9 mouse cellular contexts compared by ENCODE assay signal in the genomic region with DNA sequence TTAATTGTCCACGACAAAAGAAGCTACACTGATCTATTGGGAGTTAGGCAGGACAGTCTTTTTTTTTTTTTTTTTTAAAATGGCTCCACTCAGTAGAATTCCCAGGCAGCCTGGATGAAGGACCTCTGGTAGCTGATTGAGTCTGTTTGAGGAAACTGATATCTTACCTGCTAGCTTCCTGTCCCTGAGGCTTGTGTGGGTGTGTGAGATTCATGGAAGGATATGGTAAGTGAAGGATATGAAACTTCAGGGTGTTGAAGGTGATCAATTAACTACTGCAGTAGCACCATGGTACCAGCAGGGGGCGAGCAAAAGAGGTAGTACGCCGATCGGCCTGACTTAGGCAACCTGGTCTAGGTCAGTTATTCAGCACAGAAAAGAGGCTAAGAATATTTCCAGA. TPM values are rescaled to one million over a fixed set of nuclear protein-coding genes. Genes with fewer than 3 reads are reported as not detected.
A peak's percentile ranks its signal among the peaks of the same experiment; 100 is the strongest.
DNase-seq lines count a peak whose midpoint lies in the region; ATAC-seq and TF ChIP-seq lines count a peak whose summit lies in the region.
"Had no signal": no experiment of that assay in that cellular context is flagged by ENCODE, and none has a peak within 500 bp of the region (broad histone marks: within the 10 kb centered on the region; RNA-seq: fewer than 3 reads in every experiment).

No protein-coding gene starts in this region.

- no peak overlapping the region for H3K27ac ChIP-seq in forebrain, embryonic 10.5 days
- H3K27ac ChIP-seq in forebrain, embryonic 16.5 days (ENCODE audit: low read length) = no peak overlapping the region
- H3K27ac ChIP-seq in midbrain, embryonic 11.5 days (ENCODE audit: low read depth, low read length) = no peak overlapping the region
- H3K27ac ChIP-seq in midbrain, embryonic 13.5 days = no peak overlapping the region
- no peak overlapping the region for H3K27ac ChIP-seq in liver, embryonic 14.5 days
- H3K27ac ChIP-seq: stomach, embryonic 15.5 days had no signal

- WGBS in forebrain, embryonic 10.5 days = 13% methylated on average over 5 of the region's 5 CpGs
- 5% methylated on average over 5 of the region's 5 CpGs for WGBS in forebrain, embryonic 16.5 days
- WGBS in midbrain, embryonic 11.5 days = 5% methylated on average over 5 of the region's 5 CpGs
- 8% methylated on average over 5 of the region's 5 CpGs for WGBS in midbrain, embryonic 13.5 days
- WGBS in liver, embryonic 14.5 days (ENCODE audit: insufficient replicate concordance) = 0% methylated on average over 5 of the region's 5 CpGs

- no peaks in the 10 kb centered on the region for H3K36me3 ChIP-seq in forebrain, embryonic 10.5 days (replicated peaks)
- H3K36me3 ChIP-seq in forebrain, embryonic 16.5 days (ENCODE audit: control insufficient read depth, insufficient read depth) = peaks cover 3% of the 10 kb centered on the region; the same call in 1 of the 2 replicates
- no peaks in the 10 kb centered on the region for H3K36me3 ChIP-seq in midbrain, embryonic 11.5 days (ENCODE audit: control insufficient read depth, insufficient read depth, low read length)
- peaks cover 3% of the 10 kb centered on the region; the same call in 1 of the 2 replicates for H3K36me3 ChIP-seq in midbrain, embryonic 13.5 days
- H3K36me3 ChIP-seq in liver, embryonic 14.5 days (replicated peaks; ENCODE audit: control insufficient read depth, insufficient read depth, low read depth) = no peaks in the 10 kb centered on the region
- H3K36me3 ChIP-seq: stomach, embryonic 15.5 days had no signal

- peak; percentile 61 for DNase-seq in forebrain, embryonic 10.5 days (ENCODE audit: extremely low spot score, low spot score)
- peak; percentile 92 for DNase-seq in midbrain, embryonic 11.5 days (ENCODE audit: low spot score, missing footprints)
- peak; percentile 73 for DNase-seq in brain, adult 2 months (ENCODE audit: low read depth, low spot score)
- DNase-seq in gastrocnemius, postnatal 10 days = peak; percentile 70
- DNase-seq in liver, embryonic 14.5 days (ENCODE audit: low read depth in 3 of 3, low spot score in 3 of 3) = peak; percentile 36 to 49 (median 45)
- peak; percentile 49 for DNase-seq in right cerebral cortex, postnatal 4 days

- ATAC-seq in forebrain, embryonic 16.5 days = no peak
- ATAC-seq in midbrain, embryonic 11.5 days (ENCODE audit: low FRiP score) = 0 out of 2 replicates have a peak, but pooled peaks have one; percentile 19
- no peak for ATAC-seq in midbrain, embryonic 13.5 days
- no peak for ATAC-seq in liver, embryonic 14.5 days (ENCODE audit: insufficient read depth)

- TF ChIP-seq EP300 in liver, embryonic 14.5 days (IDR thresholded peaks at IDR 0.05; ENCODE audit: low read depth) = no peak

- H3K9me3 ChIP-seq in forebrain, embryonic 10.5 days = no peaks in the 10 kb centered on the region
- no peaks in the 10 kb centered on the region for H3K9me3 ChIP-seq in forebrain, embryonic 16.5 days (ENCODE audit: control insufficient read depth, low read length)
- H3K9me3 ChIP-seq in midbrain, embryonic 11.5 days (ENCODE audit: control insufficient read depth, low read length) = no peaks in the 10 kb centered on the region
- no peaks in the 10 kb centered on the region for H3K9me3 ChIP-seq in midbrain, embryonic 13.5 days
- no peaks in the 10 kb centered on the region for H3K9me3 ChIP-seq in liver, embryonic 14.5 days (ENCODE audit: control insufficient read depth, low read length)
- H3K9me3 ChIP-seq: stomach, embryonic 15.5 days had no signal

- peaks cover 7% of the 10 kb centered on the region; the same call in 1 of the 2 replicates for H3K4me1 ChIP-seq in forebrain, embryonic 10.5 days
- no peaks in the 10 kb centered on the region for H3K4me1 ChIP-seq in forebrain, embryonic 16.5 days (replicated peaks; ENCODE audit: control insufficient read depth, insufficient read depth, low read length)
- H3K4me1 ChIP-seq in midbrain, embryonic 11.5 days (ENCODE audit: control insufficient read depth, insufficient read depth, low read length) = no peaks in the 10 kb centered on the region
- 0 out of 2 replicates have a peak, but pooled peaks cover 16% of the 10 kb centered on the region for H3K4me1 ChIP-seq in midbrain, embryonic 13.5 days (replicated peaks)
- H3K4me1 ChIP-seq in liver, embryonic 14.5 days (replicated peaks; ENCODE audit: control insufficient read depth in 2 of 2, insufficient read depth in 2 of 2, low read length in 1 of 2) = no peaks in the 10 kb centered on the region
- H3K4me1 ChIP-seq: stomach, embryonic 15.5 days had no signal

- H3K4me3 ChIP-seq in forebrain, embryonic 10.5 days = no peak overlapping the region
- H3K4me3 ChIP-seq in forebrain, embryonic 16.5 days (replicated peaks; ENCODE audit: low read length) = no peak overlapping the region
- no peak overlapping the region for H3K4me3 ChIP-seq in midbrain, embryonic 11.5 days (ENCODE audit: low read depth, low read length)
- no peak overlapping the region for H3K4me3 ChIP-seq in midbrain, embryonic 13.5 days (replicated peaks)
- no peak overlapping the region for H3K4me3 ChIP-seq in liver, embryonic 14.5 days (ENCODE audit: insufficient read depth in 1 of 2, low read depth in 2 of 2, low read length in 2 of 2)
- H3K4me3 ChIP-seq: stomach, embryonic 15.5 days had no signal

- no peak overlapping the region for H3K9ac ChIP-seq in forebrain, embryonic 16.5 days (replicated peaks; ENCODE audit: low read depth, low read length)
- H3K9ac ChIP-seq in midbrain, embryonic 11.5 days (ENCODE audit: low read length) = no peak overlapping the region
- H3K9ac ChIP-seq in midbrain, embryonic 13.5 days (replicated peaks) = no peak overlapping the region
- H3K9ac ChIP-seq in liver, embryonic 14.5 days (replicated peaks) = no peak overlapping the region
- H3K9ac ChIP-seq: stomach, embryonic 15.5 days had no signal

- TF ChIP-seq CTCF in liver, embryonic 14.5 days (IDR thresholded peaks at IDR 0.05; ENCODE audit: low read depth) = peak; percentile 94

- H3K4me2 ChIP-seq in forebrain, embryonic 16.5 days (ENCODE audit: low read length) = no peak overlapping the region
- H3K4me2 ChIP-seq in midbrain, embryonic 11.5 days = no peak overlapping the region
- no peak overlapping the region for H3K4me2 ChIP-seq in midbrain, embryonic 13.5 days (replicated peaks)
- no peak overlapping the region for H3K4me2 ChIP-seq in liver, embryonic 14.5 days (ENCODE audit: low read depth)
- H3K4me2 ChIP-seq: stomach, embryonic 15.5 days had no signal

- no peaks in the 10 kb centered on the region for H3K27me3 ChIP-seq in forebrain, embryonic 10.5 days (ENCODE audit: poor library complexity, severe bottlenecking)
- no peaks in the 10 kb centered on the region for H3K27me3 ChIP-seq in forebrain, embryonic 16.5 days (replicated peaks; ENCODE audit: control insufficient read depth, insufficient read depth, low read length)
- no peaks in the 10 kb centered on the region for H3K27me3 ChIP-seq in midbrain, embryonic 11.5 days (ENCODE audit: control insufficient read depth, insufficient read depth, low read length)
- H3K27me3 ChIP-seq in midbrain, embryonic 13.5 days = no peaks in the 10 kb centered on the region
- no peaks in the 10 kb centered on the region for H3K27me3 ChIP-seq in liver, embryonic 14.5 days (ENCODE audit: control insufficient read depth, insufficient read depth, low read length)
- H3K27me3 ChIP-seq: stomach, embryonic 15.5 days had no signal

RNA-seq across cellular contexts. Expression of a gene that starts 29.2 kb away (rescaled TPM):
- polyA plus RNA-seq in forebrain, embryonic 10.5 days (2016; fragmentation: Nextera tagmentation; extraction: Ambion mirVana) = 107 and 111 TPM in 2 replicates
- 30.9 and 32.6 TPM in 2 replicates for polyA plus RNA-seq in forebrain, embryonic 16.5 days (2015; fragmentation: Nextera tagmentation; extraction: Ambion mirVana)
- 70.8 and 72.9 TPM in 2 replicates for polyA plus RNA-seq in midbrain, embryonic 11.5 days (2014; fragmentation: Nextera tagmentation; extraction: Ambion mirVana)
- polyA plus RNA-seq in midbrain, embryonic 13.5 days (2015; fragmentation: Nextera tagmentation; extraction: Ambion mirVana) = 28.5 and 29.3 TPM in 2 replicates
- 1 to 10 TPM; 7.4 to 9.1 TPM for total RNA-seq in gastrocnemius, postnatal 10 days (2021)
- polyA plus RNA-seq in liver, embryonic 14.5 days (2012; rRNA removed) = 15.2 and 23.7 TPM in 2 replicates
- polyA plus RNA-seq in liver, embryonic 14.5 days (2014; fragmentation: Nextera tagmentation; extraction: Ambion mirVana) = 38.9 and 40.2 TPM in 2 replicates
